Comparison of ENCODE assay signal across 8 mouse cellular contexts in the genomic region with DNA sequence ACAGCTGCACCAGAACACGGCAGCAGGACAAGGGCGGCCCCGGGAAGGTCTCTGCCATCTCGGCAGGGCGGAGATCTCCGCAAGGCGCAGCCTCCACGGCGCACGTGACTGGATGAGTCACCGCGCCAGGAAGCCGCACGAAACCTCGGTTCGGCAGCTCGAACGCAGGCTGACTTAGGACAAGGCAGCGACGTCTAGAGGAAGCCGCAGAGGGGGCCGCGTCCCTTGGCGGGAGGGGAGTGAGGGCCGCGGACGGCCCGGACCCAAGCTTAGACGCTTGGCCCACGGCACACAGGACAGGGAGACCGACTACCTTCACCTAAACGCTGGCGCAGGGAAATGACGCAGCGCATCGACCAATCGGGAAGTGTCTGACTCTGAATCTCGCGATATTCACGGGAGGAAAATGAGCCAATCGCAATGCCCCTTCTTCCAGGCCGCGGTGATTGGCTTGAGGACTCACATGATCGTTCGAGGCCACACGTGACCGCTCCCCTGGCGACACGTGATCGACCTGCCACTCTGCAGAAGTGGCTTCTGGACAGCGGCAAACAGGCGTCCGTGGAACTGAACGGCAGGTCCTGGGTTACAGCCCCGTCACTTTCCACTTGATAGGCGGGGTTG. TPM values are rescaled to one million over a fixed set of nuclear protein-coding genes. Genes with fewer than 3 reads are reported as not detected.
DNase-seq lines count a peak whose midpoint lies in the region; ATAC-seq and TF ChIP-seq lines count a peak whose summit lies in the region.

No protein-coding gene starts in this region.

- TF ChIP-seq EP300 in ES-Bruce4 (IDR thresholded peaks at IDR 0.05; ENCODE audit: insufficient read depth, low read depth, low read length) = 0 out of 2 replicates have a peak, but pooled peaks have one; percentile 28
- peak; percentile 92 for TF ChIP-seq EP300 in liver, postnatal 0 days (IDR thresholded peaks at IDR 0.05; ENCODE audit: low read depth)

- peak; percentile 99 for DNase-seq in heart, postnatal 10 days
- peak; percentile 96 for DNase-seq in large intestine, adult 2 months (ENCODE audit: low read depth, low spot score)
- DNase-seq in liver, postnatal 0 days = peak; percentile 97
- peak; percentile 96 for DNase-seq in testis, postnatal 10 days (ENCODE audit: low spot score)

- peak overlapping the region; percentile 62 for H3K9ac ChIP-seq in ES-Bruce4 (ENCODE audit: low read depth, poor library complexity, severe bottlenecking)
- H3K9ac ChIP-seq in forebrain, embryonic 13.5 days = peak overlapping the region; percentile 89
- H3K9ac ChIP-seq in liver, postnatal 0 days (replicated peaks) = peak overlapping the region; percentile 83
- peak overlapping the region; percentile 75 for H3K9ac ChIP-seq in neural tube, embryonic 14.5 days (replicated peaks; ENCODE audit: low read depth, low read length)

- under 1% methylated on average over 56 of the region's 56 CpGs for WGBS in forebrain, embryonic 13.5 days
- under 1% methylated on average over 56 of the region's 56 CpGs for WGBS in large intestine, adult 2 months
- WGBS in liver, postnatal 0 days (ENCODE audit: insufficient replicate concordance) = under 1% methylated on average over 56 of the region's 56 CpGs
- under 1% methylated on average over 56 of the region's 56 CpGs for WGBS in neural tube, embryonic 14.5 days

- TF ChIP-seq POLR2A in ES-Bruce4 (IDR thresholded peaks at IDR 0.05; ENCODE audit: insufficient read depth, low read length) = no peak

- peak overlapping the region; percentile 99 for H3K4me2 ChIP-seq in forebrain, embryonic 13.5 days
- H3K4me2 ChIP-seq in liver, postnatal 0 days (ENCODE audit: low read depth, low read length) = peak overlapping the region; percentile 90
- peak overlapping the region; percentile 98 for H3K4me2 ChIP-seq in neural tube, embryonic 14.5 days (ENCODE audit: low read depth, low read length)

- no peak overlapping the region for H3K27ac ChIP-seq in ES-Bruce4 (ENCODE audit: insufficient read depth, low read length)
- H3K27ac ChIP-seq in forebrain, embryonic 13.5 days = peak overlapping the region; percentile 86
- H3K27ac ChIP-seq in liver, postnatal 0 days (ENCODE audit: low read depth) = peak overlapping the region; percentile 92
- peak overlapping the region; percentile 97 for H3K27ac ChIP-seq in neural tube, embryonic 14.5 days (ENCODE audit: low read depth, low read length)

- H3K4me3 ChIP-seq in ES-Bruce4 (ENCODE audit: low read depth, low read length) = peak overlapping the region; percentile 96
- H3K4me3 ChIP-seq in forebrain, embryonic 13.5 days = peak overlapping the region; percentile 85
- H3K4me3 ChIP-seq in liver, postnatal 0 days (ENCODE audit: low read depth, low read length) = peak overlapping the region; percentile 78
- H3K4me3 ChIP-seq in neural tube, embryonic 14.5 days (ENCODE audit: low read depth, low read length) = peak overlapping the region; percentile 81

- no peaks in the 10 kb centered on the region for H3K4me1 ChIP-seq in ES-Bruce4 (ENCODE audit: control insufficient read depth, insufficient read depth, low read length)
- H3K4me1 ChIP-seq in forebrain, embryonic 13.5 days = peaks cover 16% of the 10 kb centered on the region
- peaks cover 15% of the 10 kb centered on the region for H3K4me1 ChIP-seq in liver, postnatal 0 days (ENCODE audit: insufficient read depth)
- peaks cover 14% of the 10 kb centered on the region for H3K4me1 ChIP-seq in neural tube, embryonic 14.5 days (ENCODE audit: control insufficient read depth, insufficient read depth, low read length)

- H3K9me3 ChIP-seq in ES-Bruce4 (replicated peaks; ENCODE audit: control insufficient read depth, insufficient read depth, low read length, poor library complexity, severe bottlenecking) = no peaks in the 10 kb centered on the region
- no peaks in the 10 kb centered on the region for H3K9me3 ChIP-seq in forebrain, embryonic 13.5 days (replicated peaks)
- H3K9me3 ChIP-seq in liver, postnatal 0 days (ENCODE audit: low read length) = no peaks in the 10 kb centered on the region
- no peaks in the 10 kb centered on the region for H3K9me3 ChIP-seq in neural tube, embryonic 14.5 days (ENCODE audit: control insufficient read depth, low read length)

- TF ChIP-seq CTCF in ES-Bruce4 (IDR thresholded peaks at IDR 0.05; ENCODE audit: low read depth, low read length) = no peak
- TF ChIP-seq CTCF in liver, postnatal 0 days (IDR thresholded peaks at IDR 0.05; ENCODE audit: low read depth) = peak; percentile 14; the same call in 1 of the 2 replicates

- no peaks in the 10 kb centered on the region for H3K27me3 ChIP-seq in ES-Bruce4 (ENCODE audit: control insufficient read depth, insufficient read depth, low read length, poor library complexity, severe bottlenecking)
- H3K27me3 ChIP-seq in forebrain, embryonic 13.5 days = no peaks in the 10 kb centered on the region
- no peaks in the 10 kb centered on the region for H3K27me3 ChIP-seq in liver, postnatal 0 days (ENCODE audit: insufficient read depth, low read length)
- no peaks in the 10 kb centered on the region for H3K27me3 ChIP-seq in neural tube, embryonic 14.5 days (ENCODE audit: control insufficient read depth, insufficient read depth, low read length)

- intact Hi-C loops in heart, postnatal 10 days (cut with DNase I) = loop anchor here (2.0 kb wide), 1 partner anchor 137 kb away; no protein-coding TSS in a partner anchor

- ATAC-seq in cerebellum, adult (ENCODE audit: insufficient number of reproducible peaks, low FRiP score, low TSS enrichment) = peak; percentile 87
- peak; percentile 96 for ATAC-seq in forebrain, embryonic 13.5 days
- ATAC-seq in liver, postnatal 0 days = peak; percentile 95
- ATAC-seq in neural tube, embryonic 14.5 days (ENCODE audit: low read depth) = peak; percentile 97

- no peaks in the 10 kb centered on the region for H3K36me3 ChIP-seq in ES-Bruce4 (ENCODE audit: control insufficient read depth, insufficient read depth, low read length, poor library complexity, severe bottlenecking)
- no peaks in the 10 kb centered on the region for H3K36me3 ChIP-seq in forebrain, embryonic 13.5 days (ENCODE audit: poor library complexity, severe bottlenecking)
- no peaks in the 10 kb centered on the region for H3K36me3 ChIP-seq in liver, postnatal 0 days (replicated peaks; ENCODE audit: insufficient read depth, low read length)
- H3K36me3 ChIP-seq in neural tube, embryonic 14.5 days (ENCODE audit: control insufficient read depth, insufficient read depth, low read length) = no peaks in the 10 kb centered on the region

RNA-seq across cellular contexts. Expression of a gene that starts 9.9 kb away (rescaled TPM):
- polyA plus RNA-seq in ES-Bruce4 (2011; ENCODE audit: insufficient read depth, insufficient read length, low read depth, missing spikeins) = 145 and 165 TPM in 2 replicates
- 76.3 and 97.0 TPM in 2 replicates for polyA plus RNA-seq in forebrain, embryonic 13.5 days (2015; fragmentation: Nextera tagmentation; extraction: Ambion mirVana)
- 100 to 1,000 TPM; 162 to 183 TPM for total RNA-seq in heart, postnatal 10 days (2021)
- 158 and 237 TPM in 2 replicates for polyA plus RNA-seq in large intestine, adult 2 months (2012; rRNA removed)
- 7.2 and 8.3 TPM in 2 replicates for polyA plus RNA-seq in liver, postnatal 0 days (2015; fragmentation: Nextera tagmentation; extraction: Ambion mirVana)
- polyA plus RNA-seq in neural tube, embryonic 14.5 days (2014; fragmentation: Nextera tagmentation; extraction: Ambion mirVana) = 107 and 142 TPM in 2 replicates
